Mouse (Mus musculus) neural tube, embryonic 11.5 days (tissue): ENCODE data around the gene Gm20388. TPM values are rescaled to one million over a fixed set of nuclear protein-coding genes. Genes with fewer than 3 reads are reported as not detected.

Experiments
- ATAC-seq: fragments of 200-750 bp; cut with Nextera tagmentation; 2 replicates; pipeline ENCODE4 v1.8.0; 2017; ENCODE audit warnings: moderate number of reproducible peaks, mild to moderate bottlenecking, moderate TSS enrichment, moderate library complexity; ENCODE audit not compliant: insufficient read depth, low FRiP score, low TSS enrichment
- DNase-seq: peaks from one replicate; pipeline ENCODE4 v3.0.0-alpha.2; 2015; ENCODE audit warnings: low spot score
- H3K27ac ChIP-seq: fragments of 300-500 bp; sonication (generic); 2 replicates; pipeline ENCODE4 v1.5.1; 2014; ENCODE audit warnings: low read depth, mild to moderate bottlenecking, low read length
- H3K27me3 ChIP-seq: fragments of 300-500 bp; sonication (generic); 2 replicates; pipeline ENCODE4 v1.6.1; 2014; ENCODE audit warnings: mild to moderate bottlenecking, low read length, mixed read lengths; ENCODE audit not compliant: control insufficient read depth, insufficient read depth
- H3K36me3 ChIP-seq: fragments of 300-500 bp; sonication (generic); 2 replicates; pipeline ENCODE4 v1.6.1; 2014; ENCODE audit warnings: mild to moderate bottlenecking, low read length, moderate library complexity, mixed read lengths; ENCODE audit not compliant: control insufficient read depth, insufficient read depth
- H3K4me1 ChIP-seq: fragments of 300-500 bp; sonication (generic); 2 replicates; pipeline ENCODE4 v1.6.1; 2014; ENCODE audit warnings: low read length, mixed read lengths; ENCODE audit not compliant: control insufficient read depth, insufficient read depth
- H3K4me2 ChIP-seq: fragments of 300-500 bp; sonication (generic); 2 replicates; pipeline ENCODE4 v1.6.1; 2014; ENCODE audit warnings: low read depth, mild to moderate bottlenecking, moderate library complexity
- H3K4me3 ChIP-seq: fragments of 300-500 bp; sonication (generic); 2 replicates; pipeline ENCODE4 v1.5.1; 2014; ENCODE audit warnings: low read depth, low read length
- H3K9ac ChIP-seq: fragments of 300-500 bp; sonication (generic); 2 replicates; pipeline ENCODE4 v1.6.1; 2014; ENCODE audit warnings: mild to moderate bottlenecking, low read length
- H3K9me3 ChIP-seq: fragments of 300-500 bp; sonication (generic); 2 replicates; pipeline ENCODE4 v1.6.1; 2016; ENCODE audit warnings: low read length; ENCODE audit not compliant: control insufficient read depth
- WGBS: fragments of 180-500 bp; shearing (Covaris S2); extraction: QIAGEN DNeasy Blood & Tissue Kit; methylation state at CpG from one replicate; pipeline ENCODE4 v1.1.7; 2014; 5-methylcytosine and 5-hydroxymethylcytosine counted together
- polyA plus RNA-seq: library from polyadenylated mRNA; unstranded; fragments of >200 nt; fragmentation: Nextera tagmentation; extraction: Ambion mirVana; gene quantifications from 2 replicates; pipeline ENCODE4 v1.2.1, GENCODE M21; 2014

The Gm20388 gene
- polyA plus RNA-seq, 1 experiment from 2014 or later = not detected

- no peak for ATAC-seq
- no peaks in the 10 kb centered on the region for H3K27me3 ChIP-seq
- no peaks in the 10 kb centered on the region for H3K9me3 ChIP-seq
- no peak overlapping the region for H3K27ac ChIP-seq
- H3K4me1 ChIP-seq = no peaks in the 10 kb centered on the region
- H3K36me3 ChIP-seq = no peaks in the 10 kb centered on the region
- H3K4me2 ChIP-seq = no peak overlapping the region
- no peak for DNase-seq
- H3K9ac ChIP-seq = no peak overlapping the region
- no peak overlapping the region for H3K4me3 ChIP-seq
- WGBS = 78% methylated on average over 12 of the region's 12 CpGs
Observed at GRCm38 (mm10) chr8:122062508-122063223, 2152.0 kb downstream of the Gm20388 start.

GRCm38 (mm10) chr8:122064353-122064752, 2153.7 kb downstream of the Gm20388 start:
- ATAC-seq (no peak), DNase-seq (no peak)
- Histone ChIP-seq H3K36me3 (no peaks in the 10 kb centered on the region), H3K4me2 (no peak overlapping the region), H3K4me3 (no peak overlapping the region), H3K27me3 (no peaks in the 10 kb centered on the region), H3K27ac (no peak overlapping the region), H3K9ac (no peak overlapping the region), H3K9me3 (no peaks in the 10 kb centered on the region), H3K4me1 (no peaks in the 10 kb centered on the region)
- WGBS = 68% methylated on average over 7 of the region's 7 CpGs

GRCm38 (mm10) chr8:122067783-122068505, 2157.3 kb downstream of the Gm20388 start:
- no peak overlapping the region for H3K27ac ChIP-seq
- no peak for DNase-seq
- H3K4me2 ChIP-seq = no peak overlapping the region
- no peak overlapping the region for H3K4me3 ChIP-seq
- WGBS = 58% methylated on average over 15 of the region's 15 CpGs
- H3K36me3 ChIP-seq = no peaks in the 10 kb centered on the region
- H3K4me1 ChIP-seq = no peaks in the 10 kb centered on the region
- no peak overlapping the region for H3K9ac ChIP-seq
- no peaks in the 10 kb centered on the region for H3K27me3 ChIP-seq
- no peaks in the 10 kb centered on the region for H3K9me3 ChIP-seq
- no peak for ATAC-seq

GRCm38 (mm10) chr8:122068609-122069008, 2158.0 kb downstream of the Gm20388 start:
- Histone ChIP-seq H3K27ac (no peak overlapping the region), H3K9me3 (no peaks in the 10 kb centered on the region), H3K4me2 (no peak overlapping the region), H3K27me3 (no peaks in the 10 kb centered on the region), H3K4me3 (no peak overlapping the region), H3K9ac (no peak overlapping the region), H3K4me1 (no peaks in the 10 kb centered on the region), H3K36me3 (no peaks in the 10 kb centered on the region)
- ATAC-seq (no peak), DNase-seq (no peak)
- 85% methylated on average over 13 of the region's 13 CpGs for WGBS

- no peaks in the 10 kb centered on the region for H3K27me3 ChIP-seq
- H3K27ac ChIP-seq = no peak overlapping the region
- no peaks in the 10 kb centered on the region for H3K4me1 ChIP-seq
- no peaks in the 10 kb centered on the region for H3K36me3 ChIP-seq
- ATAC-seq (no peak), DNase-seq (no peak)
- no peak overlapping the region for H3K9ac ChIP-seq
- WGBS = 85% methylated on average over 11 of the region's 11 CpGs
- H3K4me3 ChIP-seq = no peak overlapping the region
- H3K4me2 ChIP-seq = no peak overlapping the region
- no peaks in the 10 kb centered on the region for H3K9me3 ChIP-seq
Observed at GRCm38 (mm10) chr8:122069281-122069680, 2158.6 kb downstream of the Gm20388 start.

DNA sequence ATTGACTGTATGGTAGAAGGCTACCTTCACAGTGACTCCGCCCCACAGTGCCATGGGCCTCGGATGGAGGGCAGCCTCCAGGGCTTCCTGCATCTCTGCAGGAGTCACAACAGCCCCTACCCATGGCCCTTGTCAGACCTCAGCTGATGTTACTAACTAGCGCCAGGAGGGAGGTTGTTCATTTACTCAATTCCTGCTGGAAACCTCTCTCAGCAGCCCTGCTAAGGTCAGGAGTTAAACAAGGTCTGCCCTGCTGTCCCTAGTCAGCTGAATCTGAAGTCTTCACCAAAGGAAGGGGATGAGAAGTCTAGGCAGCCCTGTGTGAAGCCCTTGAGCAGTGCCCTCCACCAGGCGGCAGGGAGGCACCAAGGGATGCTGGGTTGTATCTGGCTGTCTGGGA, 2160.6 kb downstream of the Gm20388 start:
- no peak for ATAC-seq
- H3K27me3 ChIP-seq = no peaks in the 10 kb centered on the region
- no peaks in the 10 kb centered on the region for H3K9me3 ChIP-seq
- H3K27ac ChIP-seq = no peak overlapping the region
- no peak overlapping the region for H3K4me2 ChIP-seq
- 64% methylated on average over 4 of the region's 4 CpGs for WGBS
- H3K9ac ChIP-seq = no peak overlapping the region
- H3K36me3 ChIP-seq = no peaks in the 10 kb centered on the region
- no peak for DNase-seq
- H3K4me1 ChIP-seq = no peaks in the 10 kb centered on the region
- H3K4me3 ChIP-seq = no peak overlapping the region

DNA sequence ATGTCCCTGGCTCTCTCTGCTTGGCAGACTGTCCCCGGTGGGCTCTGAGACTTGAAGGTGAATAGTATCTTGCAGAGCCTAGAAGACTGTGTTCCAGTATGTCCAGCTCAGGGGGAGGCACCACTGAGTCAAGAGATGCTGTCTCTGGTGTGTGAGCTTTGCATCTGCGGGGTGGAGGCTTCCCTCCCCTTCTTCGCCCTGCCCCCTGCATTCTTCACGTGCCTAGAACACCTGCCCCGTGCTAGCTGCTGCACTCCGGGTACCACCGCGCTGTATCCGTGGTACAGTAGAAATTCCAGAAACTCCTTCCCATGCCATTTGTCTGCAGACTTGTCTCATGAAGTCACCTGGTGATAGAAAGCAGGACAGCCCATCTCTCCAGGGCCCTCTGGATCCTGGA, 2163.3 kb downstream of the Gm20388 start:
- H3K36me3 ChIP-seq = no peaks in the 10 kb centered on the region
- no peaks in the 10 kb centered on the region for H3K27me3 ChIP-seq
- ATAC-seq (no peak), DNase-seq (no peak)
- no peak overlapping the region for H3K4me2 ChIP-seq
- no peaks in the 10 kb centered on the region for H3K9me3 ChIP-seq
- 83% methylated on average over 9 of the region's 9 CpGs for WGBS
- H3K4me1 ChIP-seq = no peaks in the 10 kb centered on the region
- H3K4me3 ChIP-seq = no peak overlapping the region
- H3K9ac ChIP-seq = no peak overlapping the region
- H3K27ac ChIP-seq = no peak overlapping the region

DNA sequence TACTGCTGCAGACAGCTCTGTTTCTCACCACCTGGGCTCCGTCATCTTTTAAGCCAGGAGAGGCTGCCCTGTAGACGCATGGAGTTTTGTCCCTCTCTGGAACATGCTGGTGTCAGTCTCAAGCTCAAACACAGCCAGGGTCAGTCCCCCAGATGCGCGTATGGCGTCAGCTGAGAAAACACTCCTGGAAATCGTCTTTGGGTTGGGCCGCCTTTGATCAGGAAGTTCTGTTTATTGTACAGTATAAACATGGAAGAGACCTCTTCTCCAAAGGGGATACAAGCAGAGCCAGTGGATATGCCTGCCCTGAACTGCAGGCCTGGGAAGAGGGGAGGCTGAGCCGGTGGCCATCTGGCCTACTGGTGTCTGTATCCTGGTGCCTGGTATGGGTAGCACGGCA, 2163.8 kb downstream of the Gm20388 start:
- DNase-seq (no peak), ATAC-seq (no peak)
- Histone ChIP-seq H3K9me3 (no peaks in the 10 kb centered on the region), H3K27me3 (no peaks in the 10 kb centered on the region), H3K4me3 (no peak overlapping the region), H3K27ac (no peak overlapping the region), H3K4me2 (no peak overlapping the region), H3K36me3 (no peaks in the 10 kb centered on the region), H3K4me1 (no peaks in the 10 kb centered on the region), H3K9ac (no peak overlapping the region)
- 75% methylated on average over 9 of the region's 9 CpGs for WGBS

- H3K36me3 ChIP-seq = no peaks in the 10 kb centered on the region
- H3K4me1 ChIP-seq = no peaks in the 10 kb centered on the region
- no peak overlapping the region for H3K27ac ChIP-seq
- DNase-seq = no peak
- H3K4me3 ChIP-seq = no peak overlapping the region
- no peaks in the 10 kb centered on the region for H3K27me3 ChIP-seq
- no peak for ATAC-seq
- H3K9ac ChIP-seq = no peak overlapping the region
- WGBS = 80% methylated on average over 4 of the region's 4 CpGs
- no peak overlapping the region for H3K4me2 ChIP-seq
- no peaks in the 10 kb centered on the region for H3K9me3 ChIP-seq
Observed at GRCm38 (mm10) chr8:122074977-122075376, 2164.3 kb downstream of the Gm20388 start.
